Mouse (Mus musculus): Measurements from ENCODE around the gene Hhat.

DNA sequence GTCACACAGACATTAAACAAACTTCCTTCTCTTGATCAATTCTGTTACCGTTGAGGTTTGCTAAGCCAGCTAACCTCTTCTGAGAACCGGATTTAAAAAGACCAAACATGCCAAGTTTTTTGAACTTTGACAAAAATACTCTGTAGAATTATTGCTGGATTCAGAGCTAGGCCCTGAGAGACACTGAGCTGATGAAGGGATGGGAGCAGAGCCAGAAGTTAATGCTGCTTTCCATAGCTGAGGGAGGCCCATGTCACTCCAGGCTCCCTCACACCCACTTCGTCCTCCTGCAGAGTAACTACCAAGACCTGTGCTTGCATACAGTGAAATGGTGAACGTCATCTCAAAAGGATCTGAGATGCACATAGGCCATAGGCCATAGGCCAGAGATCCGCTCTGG, 41.3 kb upstream of the Hhat start:
- TF ChIP-seq USF1 (IDR thresholded peaks at IDR 0.05; ENCODE audit: low read depth, low read length) (no peak), CHD2 (IDR thresholded peaks at IDR 0.05; ENCODE audit: low read length) (no peak), USF2 (IDR thresholded peaks at IDR 0.05; ENCODE audit: borderline replicate concordance in 1 of 2, insufficient read depth in 1 of 2, low read depth in 1 of 2, low read length in 2 of 2) (no peak), E2F4 (IDR thresholded peaks at IDR 0.05; ENCODE audit: borderline replicate concordance, low read depth, low read length) (no peak), CTCF (IDR thresholded peaks at IDR 0.05 in 2 of 3, conservative IDR thresholded peaks at IDR 0.05 in 1 of 3; ENCODE audit: control insufficient read depth in 1 of 3, insufficient read depth in 1 of 3, low read depth in 2 of 3, low read length in 3 of 3, poor library complexity in 1 of 3, severe bottlenecking in 1 of 3) (no peak), ELF1 (IDR thresholded peaks at IDR 0.05; ENCODE audit: low read depth, low read length) (no peak), MXI1 (IDR thresholded peaks at IDR 0.05; ENCODE audit: low read depth, low read length) (no peak)

All from MEL (cell line).